Mouse (Mus musculus): ENCODE measurements around the gene Atf6. TPM values are rescaled to one million over a fixed set of nuclear protein-coding genes. Genes with fewer than 3 reads are reported as not detected.

Gene Atf6
- polyA plus RNA-seq, 1 experiment from 2014 or later = 7.5 TPM

DNA sequence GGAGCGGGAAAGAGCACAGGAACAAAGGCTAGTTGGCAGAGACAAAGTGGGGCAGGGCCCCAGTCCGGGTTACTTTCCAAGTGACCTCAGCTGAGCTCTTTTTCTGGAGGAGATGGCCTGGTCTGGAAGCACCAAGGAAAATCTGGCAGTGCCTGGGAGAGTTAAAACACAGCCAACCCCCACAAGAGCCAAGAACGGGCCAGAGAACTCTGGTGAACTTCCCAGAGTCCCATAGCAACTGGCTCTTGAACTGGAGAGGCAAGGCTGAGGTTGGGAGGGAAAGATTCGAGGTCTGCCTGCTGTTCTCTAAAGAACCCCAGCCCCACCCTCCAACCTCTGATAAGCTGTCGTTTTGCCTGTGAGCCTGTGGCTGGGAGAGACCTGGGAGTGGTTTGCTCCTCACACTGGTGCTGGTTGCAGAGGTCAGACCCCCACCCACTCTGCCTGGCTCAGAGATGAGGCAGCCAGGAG is 172.7 kb downstream of the Atf6 start:
- Histone ChIP-seq H3K36me3 (ENCODE audit: control insufficient read depth, insufficient read depth, low read length) (no peaks in the 10 kb centered on the region), H3K4me3 (ENCODE audit: low read depth, low read length) (no peak overlapping the region), H3K27me3 (replicated peaks; ENCODE audit: control insufficient read depth, insufficient read depth, low read length) (no peaks in the 10 kb centered on the region), H3K4me1 (ENCODE audit: control insufficient read depth, insufficient read depth, low read length) (no peaks in the 10 kb centered on the region), H3K9ac (ENCODE audit: low read length) (no peak overlapping the region), H3K9me3 (replicated peaks; ENCODE audit: control insufficient read depth, low read length) (no peaks in the 10 kb centered on the region), H3K27ac (ENCODE audit: low read depth, low read length) (no peak overlapping the region), H3K4me2 (ENCODE audit: low read length) (no peak overlapping the region)
- ATAC-seq (no peak), DNase-seq (ENCODE audit: low spot score) (no peak)
- WGBS = 65% methylated on average over 5 of the region's 5 CpGs

GRCm38 (mm10) chr1:170691301-170691700 is 176.3 kb downstream of the Atf6 start:
- ATAC-seq = no peak
- no peak overlapping the region for H3K27ac ChIP-seq (ENCODE audit: low read depth, low read length)
- WGBS = 90% methylated on average over 5 of the region's 5 CpGs

DNA sequence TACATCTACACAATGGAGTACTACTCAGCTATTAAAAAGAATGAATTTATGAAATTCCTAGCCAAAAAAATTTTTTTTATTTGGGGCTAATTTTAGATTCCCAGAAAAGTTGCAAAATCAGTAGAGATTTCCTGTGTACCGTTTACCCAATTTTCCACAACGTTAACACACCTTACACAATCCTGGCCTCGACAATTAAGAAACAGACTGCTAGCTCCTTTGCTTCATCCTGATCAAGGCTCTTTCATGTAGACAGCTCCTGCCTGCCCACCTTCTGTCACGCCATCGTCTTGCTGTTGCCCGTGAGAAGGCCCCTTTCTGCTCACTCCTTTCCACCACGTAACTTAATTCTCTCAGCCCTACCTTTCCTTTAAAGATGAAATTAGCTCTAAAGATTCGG is 177.8 kb downstream of the Atf6 start:
- 91% methylated on average over 8 of the region's 8 CpGs for WGBS
- Histone ChIP-seq H3K4me2 (ENCODE audit: low read length) (no peak overlapping the region), H3K4me1 (ENCODE audit: control insufficient read depth, insufficient read depth, low read length) (no peaks in the 10 kb centered on the region), H3K36me3 (ENCODE audit: control insufficient read depth, insufficient read depth, low read length) (no peaks in the 10 kb centered on the region), H3K9ac (ENCODE audit: low read length) (no peak overlapping the region), H3K9me3 (replicated peaks; ENCODE audit: control insufficient read depth, low read length) (no peaks in the 10 kb centered on the region), H3K4me3 (ENCODE audit: low read depth, low read length) (no peak overlapping the region), H3K27me3 (replicated peaks; ENCODE audit: control insufficient read depth, insufficient read depth, low read length) (no peaks in the 10 kb centered on the region), H3K27ac (ENCODE audit: low read depth, low read length) (no peak overlapping the region)
- no peak for DNase-seq (ENCODE audit: low spot score)
- no peak for ATAC-seq

More at GRCm38 (mm10) chr1:170691301-170691700, 176.3 kb downstream of the Atf6 start:
- no peak for DNase-seq (ENCODE audit: low spot score)
- no peak overlapping the region for H3K4me3 ChIP-seq (ENCODE audit: low read depth, low read length)
- H3K9me3 ChIP-seq (replicated peaks; ENCODE audit: control insufficient read depth, low read length) = no peaks in the 10 kb centered on the region
- no peak overlapping the region for H3K9ac ChIP-seq (ENCODE audit: low read length)
- H3K27me3 ChIP-seq (replicated peaks; ENCODE audit: control insufficient read depth, insufficient read depth, low read length) = no peaks in the 10 kb centered on the region
- H3K4me1 ChIP-seq (ENCODE audit: control insufficient read depth, insufficient read depth, low read length) = no peaks in the 10 kb centered on the region
- no peaks in the 10 kb centered on the region for H3K36me3 ChIP-seq (ENCODE audit: control insufficient read depth, insufficient read depth, low read length)
- no peak overlapping the region for H3K4me2 ChIP-seq (ENCODE audit: low read length)

DNA sequence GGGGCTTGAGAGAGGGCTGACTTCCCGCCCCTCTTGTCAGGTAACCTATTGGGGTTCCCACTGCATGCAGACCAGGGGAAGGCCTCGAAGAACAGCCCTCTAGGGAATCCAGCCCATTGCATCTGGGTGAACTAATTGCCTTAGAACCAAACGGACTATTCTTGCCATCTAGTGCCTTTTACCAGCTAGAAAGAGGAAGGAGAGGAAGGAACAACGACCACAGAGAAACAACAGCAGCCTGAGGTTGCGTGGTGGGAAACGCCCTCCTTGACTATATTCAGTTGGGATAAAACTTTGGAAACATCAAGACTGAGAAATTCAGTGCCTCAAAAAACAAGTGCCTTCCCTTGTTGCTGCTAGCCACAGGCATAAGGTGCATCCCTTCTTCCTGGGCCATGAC is 183.7 kb downstream of the Atf6 start:
- Histone ChIP-seq H3K4me3 (ENCODE audit: low read depth, low read length) (no peak overlapping the region), H3K9ac (ENCODE audit: low read length) (no peak overlapping the region), H3K36me3 (ENCODE audit: control insufficient read depth, insufficient read depth, low read length) (0 out of 2 replicates have a peak, but pooled peaks cover 3% of the 10 kb centered on the region), H3K4me2 (ENCODE audit: low read length) (no peak overlapping the region), H3K9me3 (replicated peaks; ENCODE audit: control insufficient read depth, low read length) (no peaks in the 10 kb centered on the region), H3K27ac (ENCODE audit: low read depth, low read length) (no peak overlapping the region), H3K4me1 (ENCODE audit: control insufficient read depth, insufficient read depth, low read length) (no peaks in the 10 kb centered on the region), H3K27me3 (replicated peaks; ENCODE audit: control insufficient read depth, insufficient read depth, low read length) (no peaks in the 10 kb centered on the region)
- 87% methylated on average over 6 of the region's 6 CpGs for WGBS
- ATAC-seq (no peak), DNase-seq (ENCODE audit: low spot score) (no peak)

- DNase-seq (ENCODE audit: low spot score) = peak; percentile 43
- ATAC-seq = peak; percentile 58; the same call in 1 of the 2 replicates
- Histone ChIP-seq H3K36me3 (ENCODE audit: control insufficient read depth, insufficient read depth, low read length) (0 out of 2 replicates have a peak, but pooled peaks cover 3% of the 10 kb centered on the region), H3K4me1 (ENCODE audit: control insufficient read depth, insufficient read depth, low read length) (no peaks in the 10 kb centered on the region), H3K27ac (ENCODE audit: low read depth, low read length) (peak overlapping the region; percentile 21; the same call in 1 of the 2 replicates), H3K9ac (ENCODE audit: low read length) (no peak overlapping the region), H3K4me2 (ENCODE audit: low read length) (no peak overlapping the region), H3K4me3 (ENCODE audit: low read depth, low read length) (no peak overlapping the region), H3K9me3 (replicated peaks; ENCODE audit: control insufficient read depth, low read length) (no peaks in the 10 kb centered on the region), H3K27me3 (replicated peaks; ENCODE audit: control insufficient read depth, insufficient read depth, low read length) (no peaks in the 10 kb centered on the region)
- 82% methylated on average over 2 of the region's 2 CpGs for WGBS
These were observed 187.9 kb downstream of the Atf6 start for GRCm38 (mm10) chr1:170679624-170680023.

- no peak overlapping the region for H3K4me3 ChIP-seq (ENCODE audit: low read depth, low read length)
- H3K36me3 ChIP-seq (ENCODE audit: control insufficient read depth, insufficient read depth, low read length) = 0 out of 2 replicates have a peak, but pooled peaks cover 3% of the 10 kb centered on the region
- no peaks in the 10 kb centered on the region for H3K27me3 ChIP-seq (replicated peaks; ENCODE audit: control insufficient read depth, insufficient read depth, low read length)
- H3K4me1 ChIP-seq (ENCODE audit: control insufficient read depth, insufficient read depth, low read length) = no peaks in the 10 kb centered on the region
- DNase-seq (ENCODE audit: low spot score) = no peak
- no peak overlapping the region for H3K27ac ChIP-seq (ENCODE audit: low read depth, low read length)
- H3K9ac ChIP-seq (ENCODE audit: low read length) = no peak overlapping the region
- WGBS = 75% methylated on average over 4 of the region's 4 CpGs
- no peaks in the 10 kb centered on the region for H3K9me3 ChIP-seq (replicated peaks; ENCODE audit: control insufficient read depth, low read length)
- no peak for ATAC-seq
- no peak overlapping the region for H3K4me2 ChIP-seq (ENCODE audit: low read length)
These were observed 188.7 kb downstream of the Atf6 start for GRCm38 (mm10) chr1:170678861-170679260.

- 93% methylated on average over 4 of the region's 4 CpGs for WGBS
- DNase-seq (ENCODE audit: low spot score) (no peak), ATAC-seq (no peak)
- Histone ChIP-seq H3K9ac (ENCODE audit: low read length) (no peak overlapping the region), H3K27ac (ENCODE audit: low read depth, low read length) (no peak overlapping the region), H3K36me3 (ENCODE audit: control insufficient read depth, insufficient read depth, low read length) (0 out of 2 replicates have a peak, but pooled peaks cover 3% of the 10 kb centered on the region), H3K4me1 (ENCODE audit: control insufficient read depth, insufficient read depth, low read length) (no peaks in the 10 kb centered on the region), H3K4me3 (ENCODE audit: low read depth, low read length) (no peak overlapping the region), H3K4me2 (ENCODE audit: low read length) (no peak overlapping the region), H3K9me3 (replicated peaks; ENCODE audit: control insufficient read depth, low read length) (no peaks in the 10 kb centered on the region), H3K27me3 (replicated peaks; ENCODE audit: control insufficient read depth, insufficient read depth, low read length) (no peaks in the 10 kb centered on the region)
These were observed 189.9 kb downstream of the Atf6 start for GRCm38 (mm10) chr1:170677681-170678080.

- H3K36me3 ChIP-seq (ENCODE audit: control insufficient read depth, insufficient read depth, low read length) = peaks cover 8% of the 10 kb centered on the region
- WGBS = 78% methylated on average over 9 of the region's 9 CpGs
- no peak for DNase-seq (ENCODE audit: low spot score)
- no peak overlapping the region for H3K27ac ChIP-seq (ENCODE audit: low read depth, low read length)
- no peak overlapping the region for H3K4me3 ChIP-seq (ENCODE audit: low read depth, low read length)
- H3K4me1 ChIP-seq (ENCODE audit: control insufficient read depth, insufficient read depth, low read length) = no peaks in the 10 kb centered on the region
- H3K27me3 ChIP-seq (replicated peaks; ENCODE audit: control insufficient read depth, insufficient read depth, low read length) = no peaks in the 10 kb centered on the region
- ATAC-seq = no peak
- no peak overlapping the region for H3K9ac ChIP-seq (ENCODE audit: low read length)
- H3K4me2 ChIP-seq (ENCODE audit: low read length) = no peak overlapping the region
- H3K9me3 ChIP-seq (replicated peaks; ENCODE audit: control insufficient read depth, low read length) = no peaks in the 10 kb centered on the region
These were observed 193.3 kb downstream of the Atf6 start for GRCm38 (mm10) chr1:170674184-170674775.

GRCm38 (mm10) chr1:170665200-170665599 is 202.4 kb downstream of the Atf6 start:
- H3K4me2 ChIP-seq (ENCODE audit: low read length) = no peak overlapping the region
- ATAC-seq (no peak), DNase-seq (ENCODE audit: low spot score) (no peak)
- H3K4me1 ChIP-seq (ENCODE audit: control insufficient read depth, insufficient read depth, low read length) = no peaks in the 10 kb centered on the region
- no peaks in the 10 kb centered on the region for H3K9me3 ChIP-seq (replicated peaks; ENCODE audit: control insufficient read depth, low read length)
- no peak overlapping the region for H3K27ac ChIP-seq (ENCODE audit: low read depth, low read length)
- no peak overlapping the region for H3K4me3 ChIP-seq (ENCODE audit: low read depth, low read length)
- no peaks in the 10 kb centered on the region for H3K27me3 ChIP-seq (replicated peaks; ENCODE audit: control insufficient read depth, insufficient read depth, low read length)
- H3K36me3 ChIP-seq (ENCODE audit: control insufficient read depth, insufficient read depth, low read length) = peaks cover 31% of the 10 kb centered on the region
- no peak overlapping the region for H3K9ac ChIP-seq (ENCODE audit: low read length)
- WGBS = 77% methylated on average over 7 of the region's 7 CpGs
